Mouse (Mus musculus) forebrain, embryonic 10.5 days (tissue): ENCODE measurements around the gene Clpb. TPM values are rescaled to one million over a fixed set of nuclear protein-coding genes. Genes with fewer than 3 reads are reported as not detected.
A peak's percentile ranks its signal among the peaks of the same experiment; 100 is the strongest.

ENCODE experiments used
- DNase-seq: peaks from one replicate; pipeline ENCODE4 v3.0.0-alpha.2; 2017; ENCODE audit warnings: low spot score; ENCODE audit errors: extremely low spot score
- H3K27ac ChIP-seq: fragments of 300-500 bp; sonication (generic); 2 replicates; pipeline ENCODE4 v1.5.1; 2016; ENCODE audit warnings: mild to moderate bottlenecking
- H3K27me3 ChIP-seq: fragments of 300-500 bp; sonication (generic); 2 replicates; pipeline ENCODE4 v1.6.1; 2016; ENCODE audit warnings: mild to moderate bottlenecking; ENCODE audit not compliant: poor library complexity, severe bottlenecking
- H3K36me3 ChIP-seq: fragments of 300-500 bp; sonication (generic); replicated peaks from 2 replicates; pipeline ENCODE4 v1.6.1; 2016; ENCODE audit warnings: mild to moderate bottlenecking, moderate library complexity
- H3K4me1 ChIP-seq: fragments of 300-500 bp; sonication (generic); 2 replicates; pipeline ENCODE4 v1.6.1; 2016
- H3K4me3 ChIP-seq: fragments of 300-500 bp; sonication (generic); 2 replicates; pipeline ENCODE4 v1.5.1; 2016; ENCODE audit warnings: mild to moderate bottlenecking, moderate library complexity
- H3K9me3 ChIP-seq: fragments of 300-500 bp; sonication (generic); 2 replicates; pipeline ENCODE4 v1.6.1; 2016; ENCODE audit warnings: mild to moderate bottlenecking, moderate library complexity
- WGBS: fragments of 180-500 bp; shearing (Covaris S2); methylation state at CpG from one replicate; pipeline ENCODE4 v1.1.7; 2016; 5-methylcytosine and 5-hydroxymethylcytosine counted together
- polyA plus RNA-seq: library from polyadenylated mRNA; unstranded; fragments of >200 nt; fragmentation: Nextera tagmentation; extraction: Ambion mirVana; gene quantifications from 2 replicates; pipeline ENCODE4 v1.2.1, GENCODE M21; 2016

The Clpb gene
- polyA plus RNA-seq, 1 experiment from 2014 or later = 52.3 TPM

DNA sequence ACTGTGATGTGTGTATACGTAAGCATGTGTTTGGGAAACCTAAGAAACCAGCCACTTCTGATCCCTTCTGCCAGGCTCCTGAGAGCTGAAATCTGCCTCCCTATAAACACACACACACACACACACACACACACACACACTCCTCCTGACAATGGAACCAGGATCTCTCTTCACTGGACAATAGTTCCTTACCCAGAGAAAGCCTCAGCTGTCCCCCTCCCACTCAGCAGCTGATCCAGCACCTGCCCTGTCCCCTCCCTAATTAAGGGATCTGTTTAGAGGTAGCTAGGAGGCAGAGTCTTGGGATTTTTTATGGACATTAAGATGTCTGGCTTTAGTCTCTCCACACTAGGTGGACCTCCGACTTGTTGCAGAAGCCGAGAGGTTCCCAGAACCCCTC lies 171.5 kb downstream of the Clpb start:
- 78% methylated on average over 3 of the region's 3 CpGs for WGBS
- peak overlapping the region; percentile 99 for H3K4me3 ChIP-seq
- H3K4me1 ChIP-seq = peaks cover 54% of the 10 kb centered on the region
- peak overlapping the region; percentile 99; the same call in 1 of the 2 replicates for H3K27ac ChIP-seq
- no peaks in the 10 kb centered on the region for H3K27me3 ChIP-seq
- no peak for DNase-seq
- H3K36me3 ChIP-seq = peaks cover 49% of the 10 kb centered on the region
- no peaks in the 10 kb centered on the region for H3K9me3 ChIP-seq

DNA sequence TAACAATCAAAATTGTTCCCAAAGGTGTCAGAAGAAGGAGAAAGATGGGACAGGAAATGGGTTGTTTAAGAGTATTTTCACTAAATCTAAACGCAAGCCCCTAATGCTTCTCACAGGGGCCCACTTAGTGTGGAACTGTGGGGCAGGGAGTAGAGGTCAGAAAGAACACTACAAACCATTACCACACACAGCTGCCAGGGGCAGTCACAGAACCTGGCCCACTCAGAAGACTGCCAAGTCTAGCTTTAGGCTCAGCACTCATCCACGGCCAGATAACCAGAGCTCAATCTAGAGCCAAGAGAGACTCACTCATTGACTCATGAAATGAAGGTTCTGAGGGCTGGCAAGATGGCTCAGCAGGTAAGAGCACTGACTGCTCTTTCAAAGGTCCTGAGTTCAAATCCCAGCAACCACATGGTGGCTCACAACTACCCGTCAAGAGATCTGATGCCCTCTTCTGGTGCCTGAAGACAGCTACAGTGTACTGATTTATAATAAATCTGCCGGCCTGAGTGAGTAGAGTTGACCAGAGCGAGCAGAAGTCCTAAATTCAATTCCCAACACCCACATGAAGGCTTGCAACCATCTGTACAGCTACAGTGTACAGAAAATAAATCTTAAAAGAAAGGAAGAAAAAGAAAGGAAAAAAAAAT lies 172.2 kb downstream of the Clpb start:
- Histone ChIP-seq H3K9me3 (no peaks in the 10 kb centered on the region), H3K4me3 (peak overlapping the region; percentile 99), H3K27ac (peak overlapping the region; percentile 99), H3K36me3 (peaks cover 42% of the 10 kb centered on the region), H3K4me1 (peaks cover 54% of the 10 kb centered on the region), H3K27me3 (no peaks in the 10 kb centered on the region)
- DNase-seq = no peak
- WGBS = 50% methylated on average over 5 of the region's 5 CpGs

DNA sequence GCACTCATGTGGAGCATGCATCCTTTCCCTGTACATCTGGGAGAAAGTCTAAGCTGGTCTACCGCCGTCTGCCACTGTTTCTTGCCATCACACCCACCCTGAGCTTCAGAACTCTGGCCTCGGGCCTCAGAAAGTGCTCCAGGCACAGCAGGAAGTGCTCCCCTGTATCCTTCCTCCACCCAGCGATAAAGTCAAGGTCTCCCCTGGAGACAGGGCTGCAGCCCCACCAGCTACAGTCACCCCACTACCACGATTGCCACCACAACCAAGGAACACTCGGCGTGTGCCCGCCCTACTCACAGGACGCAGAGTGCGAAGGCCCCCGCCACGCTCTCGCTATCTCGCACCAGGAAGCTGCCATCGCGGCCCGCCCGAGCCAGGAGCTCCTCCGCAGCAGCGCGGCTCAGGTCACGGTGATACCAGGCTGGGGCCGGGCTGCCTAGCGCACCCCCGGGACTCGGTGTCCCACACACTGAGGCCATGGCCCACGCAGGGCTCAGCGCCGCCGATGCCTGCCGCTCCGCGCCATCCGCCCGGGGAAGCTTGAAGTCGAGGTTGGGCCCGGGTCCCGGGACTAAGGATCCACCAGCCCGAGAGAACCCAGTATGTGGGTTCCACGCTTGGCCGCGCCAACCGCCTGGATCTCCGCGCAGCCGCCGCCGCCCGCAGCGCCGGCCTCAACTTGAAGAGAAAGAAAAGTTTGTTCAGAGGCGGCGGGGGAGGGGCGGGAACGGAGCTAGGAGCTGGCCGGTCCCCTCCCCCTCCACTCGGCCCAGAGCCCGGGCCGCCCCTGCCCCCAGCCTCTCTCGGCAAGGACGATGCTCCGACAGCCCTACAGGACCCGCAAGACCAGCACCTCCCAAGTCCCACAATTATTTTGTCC lies 173.1 kb downstream of the Clpb start:
- Histone ChIP-seq H3K4me3 (peak overlapping the region; percentile 99), H3K36me3 (peaks cover 33% of the 10 kb centered on the region), H3K4me1 (peaks cover 54% of the 10 kb centered on the region), H3K27me3 (no peaks in the 10 kb centered on the region), H3K27ac (peak overlapping the region; percentile 99), H3K9me3 (no peaks in the 10 kb centered on the region)
- DNase-seq = peak; percentile 77
- under 1% methylated on average over 62 of the region's 63 CpGs for WGBS

DNA sequence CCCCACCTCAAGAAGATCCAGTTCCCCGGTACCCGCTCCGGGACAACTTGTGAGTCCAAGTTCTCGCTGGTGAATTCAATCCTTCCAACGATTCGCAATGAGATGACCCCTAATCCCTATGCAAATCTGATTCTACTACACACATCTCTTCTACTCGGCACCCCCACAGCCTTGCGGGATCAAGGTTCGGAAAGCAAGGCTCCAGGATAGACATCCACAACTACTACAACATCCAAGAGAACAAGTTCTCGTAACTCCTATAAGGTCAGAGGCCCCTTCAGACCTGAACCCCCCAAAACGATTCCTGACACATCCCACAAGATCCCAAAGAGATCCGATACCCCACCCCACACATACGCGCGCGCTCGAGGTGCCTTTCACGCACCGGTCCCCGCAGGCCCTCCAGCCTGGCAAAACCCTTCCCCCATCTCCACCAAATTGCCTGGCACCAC lies 173.7 kb downstream of the Clpb start:
- Histone ChIP-seq H3K27me3 (no peaks in the 10 kb centered on the region), H3K4me1 (peaks cover 54% of the 10 kb centered on the region), H3K9me3 (no peaks in the 10 kb centered on the region), H3K4me3 (peak overlapping the region; percentile 99), H3K27ac (peak overlapping the region; percentile 99), H3K36me3 (peaks cover 26% of the 10 kb centered on the region)
- DNase-seq = no peak
- WGBS = under 1% methylated on average over 20 of the region's 20 CpGs

DNA sequence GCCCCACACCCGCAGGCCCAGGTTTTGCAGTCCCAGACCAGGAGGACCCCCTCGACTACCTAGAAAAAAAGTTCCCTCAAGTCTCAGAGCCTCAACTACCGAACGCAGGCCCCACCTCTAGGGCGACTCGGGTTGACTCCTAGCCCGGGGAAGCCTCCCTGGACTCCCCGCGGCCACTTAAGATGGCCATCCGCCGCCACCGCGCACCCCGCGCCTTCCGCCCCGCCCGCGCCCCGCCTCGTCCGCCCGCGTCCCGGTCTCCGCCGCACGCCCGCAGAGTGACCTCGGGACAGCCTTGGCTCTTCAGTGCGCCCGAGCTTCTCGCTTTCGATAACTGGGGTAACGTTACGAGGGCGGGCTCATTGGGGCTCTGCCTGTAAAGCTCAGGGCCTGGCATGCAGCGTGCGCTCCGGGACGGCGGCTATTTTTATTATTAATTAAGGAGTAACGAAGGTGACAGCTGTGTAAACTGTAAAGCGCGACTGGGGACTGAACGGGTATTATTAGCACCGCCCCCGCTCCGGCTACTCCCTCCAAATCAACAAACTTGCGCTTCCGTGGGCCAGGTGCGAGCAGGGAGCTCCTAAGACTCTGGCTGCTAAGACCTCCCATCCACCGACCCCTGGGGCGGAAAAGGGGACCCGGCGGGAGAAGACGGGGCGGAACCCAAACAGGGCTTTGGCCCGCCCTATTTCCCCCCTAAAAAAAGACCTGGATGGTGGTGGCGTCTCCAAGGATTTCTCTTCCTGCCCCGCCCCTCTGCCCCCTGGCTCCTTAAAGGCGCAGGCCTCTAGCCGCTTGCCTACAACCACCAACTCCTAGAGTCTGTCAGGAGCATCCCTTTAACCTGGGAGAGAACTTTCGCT lies 174.4 kb downstream of the Clpb start, which contains the start of gene Inppl1:
Inppl1 (minus strand) TSS at position 624 of the 866 bp plus-strand sequence.
- WGBS = under 1% methylated on average over 64 of the region's 64 CpGs
- Histone ChIP-seq H3K9me3 (no peaks in the 10 kb centered on the region), H3K27me3 (no peaks in the 10 kb centered on the region), H3K36me3 (peaks cover 19% of the 10 kb centered on the region), H3K4me1 (peaks cover 54% of the 10 kb centered on the region), H3K4me3 (peak within 1 kb of the TSS; percentile 99), H3K27ac (peak within 1 kb of the TSS; percentile 99)
- peak; percentile 89 for DNase-seq

DNA sequence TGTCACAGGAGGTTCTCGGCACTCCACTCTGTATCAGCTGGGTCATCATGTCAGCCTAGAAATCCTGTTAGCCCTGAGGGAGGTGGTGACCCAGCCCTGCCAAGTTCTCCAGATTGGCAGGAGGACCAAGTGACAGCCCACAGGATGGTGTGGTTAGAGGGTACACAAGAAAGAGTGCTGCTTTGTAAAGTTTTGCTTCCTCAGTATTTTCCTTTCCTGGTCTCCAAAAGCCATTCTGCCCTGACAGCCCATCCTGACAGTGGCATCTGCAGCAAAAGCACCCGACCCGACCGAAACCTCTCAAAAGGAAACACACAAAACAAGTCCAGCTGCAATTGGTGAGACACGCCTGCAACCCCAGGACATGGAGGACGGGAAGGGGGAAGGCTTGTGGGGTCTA lies 180.8 kb downstream of the Clpb start:
- no peak overlapping the region for H3K4me3 ChIP-seq
- no peaks in the 10 kb centered on the region for H3K27me3 ChIP-seq
- 0 out of 2 replicates have a peak, but pooled peaks cover under 1% of the 10 kb centered on the region for H3K4me1 ChIP-seq
- H3K36me3 ChIP-seq = no peaks in the 10 kb centered on the region
- no peaks in the 10 kb centered on the region for H3K9me3 ChIP-seq
- H3K27ac ChIP-seq = no peak overlapping the region
- DNase-seq = no peak
- 78% methylated on average over 6 of the region's 6 CpGs for WGBS

Other genes with a start within 250 kb of the Clpb start
- 16.2 and 16.3 TPM in 2 replicates for gene Pde2a, start 241.9 kb upstream of the Clpb start, polyA plus RNA-seq
- not detected in 2 replicates for gene Art2b, start 78.0 kb upstream of the Clpb start, polyA plus RNA-seq
- not detected in 2 replicates for gene Phox2a, start 154.7 kb downstream of the Clpb start, polyA plus RNA-seq
- 45.8 and 46.2 TPM in 2 replicates for gene Inppl1, start 174.6 kb downstream of the Clpb start, polyA plus RNA-seq
- 0.47 and 0.68 TPM in 2 replicates for gene Folr2, start 193.6 kb downstream of the Clpb start, polyA plus RNA-seq
- gene Anapc15, start 200.1 kb downstream of the Clpb start, polyA plus RNA-seq = 122 and 127 TPM in 2 replicates
- 11.9 and 13.1 TPM in 2 replicates for gene Folr1, start 207.2 kb downstream of the Clpb start, polyA plus RNA-seq
- gene Lamtor1, start 242.3 kb downstream of the Clpb start, polyA plus RNA-seq = 157 and 165 TPM in 2 replicates
- gene Tomt, start 242.7 kb downstream of the Clpb start, polyA plus RNA-seq = 0.62 and 1.2 TPM in 2 replicates